Mouse (Mus musculus) T-cell, adult 66 days (primary cell): Measurements from ENCODE around the gene Olfr362. TPM values are rescaled to one million over a fixed set of nuclear protein-coding genes. Genes with fewer than 3 reads are reported as not detected.

Experiments used
- total RNA-seq, 2 experiments: library from RNA; stranded (reverse); gene quantifications; 3 replicates in 1 of 2; 4 replicates in 1 of 2; pipeline ENCODE4 v1.2.4; 2023

Olfr362 gene
- total RNA-seq = not detected

GRCm38 (mm10) chr2:37117810-37118209 is at the start of gene Olfr362:
Gene Olfr362 (minus strand): TSS chr2:37117910.

GRCm38 (mm10) chr2:37139022-37139421 is 21.3 kb upstream of the Olfr362 start, which contains the start of gene Olfr364-ps1:
Gene Olfr364-ps1 (plus strand): TSS chr2:37139322.

GRCm38 (mm10) chr2:37089190-37089589 is 28.5 kb downstream of the Olfr362 start, which contains the start of gene Olfr361:
Gene Olfr361 (minus strand): TSS chr2:37089290.

GRCm38 (mm10) chr2:37065446-37065845 is 52.3 kb downstream of the Olfr362 start, which contains the start of gene Olfr360:
Gene Olfr360 (plus strand): TSS chr2:37065746.

Other genes with a start within 250 kb of the Olfr362 start
- gene Olfr352, start 249.4 kb downstream of the Olfr362 start, total RNA-seq = not detected
- gene Olfr353, start 225.0 kb downstream of the Olfr362 start, total RNA-seq = not detected
- not detected for gene Olfr354, start 212.2 kb downstream of the Olfr362 start, total RNA-seq
- gene Olfr355, start 189.0 kb downstream of the Olfr362 start, total RNA-seq = not detected
- not detected for gene Olfr356, start 180.8 kb downstream of the Olfr362 start, total RNA-seq
- gene Olfr357, start 124.1 kb downstream of the Olfr362 start, total RNA-seq = not detected
- gene Olfr358, start 108.6 kb downstream of the Olfr362 start, total RNA-seq = not detected
- gene Olfr360, start 52.2 kb downstream of the Olfr362 start, total RNA-seq = not detected
- gene Olfr361, start 28.6 kb downstream of the Olfr362 start, total RNA-seq = not detected
- not detected for gene Olfr364-ps1, start 21.4 kb upstream of the Olfr362 start, total RNA-seq
- gene Olfr365, start 70.3 kb upstream of the Olfr362 start, total RNA-seq = under 1 TPM; 0.09 to 0.15 TPM
- not detected for gene Olfr366, start 93.7 kb upstream of the Olfr362 start, total RNA-seq
- gene Olfr368, start 208.6 kb upstream of the Olfr362 start, total RNA-seq = not detected
- 10 to 100 TPM; 24.8 to 26.2 TPM for gene Pdcl, start 241.4 kb upstream of the Olfr362 start, total RNA-seq